8 mouse cellular contexts compared by ENCODE assay signal in genomic region chr17:14202291-14203030, GRCm38 (mm10). TPM values are rescaled to one million over a fixed set of nuclear protein-coding genes. Genes with fewer than 3 reads are reported as not detected.
DNase-seq lines count a peak whose midpoint lies in the region; ATAC-seq and TF ChIP-seq lines count a peak whose summit lies in the region.

No protein-coding gene starts in this region.

- H3K4me2 ChIP-seq in lung, embryonic 14.5 days = peak overlapping the region; percentile 82
- peak overlapping the region; percentile 93 for H3K4me2 ChIP-seq in embryonic facial prominence, embryonic 14.5 days (ENCODE audit: low read depth, low read length)

- ATAC-seq in lung, embryonic 14.5 days (ENCODE audit: insufficient read depth) = no peak
- ATAC-seq in embryonic facial prominence, embryonic 14.5 days (ENCODE audit: low read depth) = peak; percentile 5; the same call in 1 of the 2 replicates

- no peak for TF ChIP-seq CTCF in lung, embryonic 14.5 days (IDR thresholded peaks at IDR 0.05; ENCODE audit: low read depth)

- H3K36me3 ChIP-seq in lung, embryonic 14.5 days (ENCODE audit: insufficient read depth) = peaks cover 5% of the 10 kb centered on the region; the same call in 1 of the 2 replicates
- no peaks in the 10 kb centered on the region for H3K36me3 ChIP-seq in embryonic facial prominence, embryonic 14.5 days (ENCODE audit: control insufficient read depth, insufficient read depth, low read length)

- 3% methylated on average over 18 of the region's 18 CpGs for WGBS in lung, embryonic 14.5 days
- 2% methylated on average over 18 of the region's 18 CpGs for WGBS in embryonic facial prominence, embryonic 14.5 days

- peaks cover 3% of the 10 kb centered on the region for H3K4me1 ChIP-seq in lung, embryonic 14.5 days (ENCODE audit: insufficient read depth)
- H3K4me1 ChIP-seq in embryonic facial prominence, embryonic 14.5 days (ENCODE audit: control insufficient read depth, insufficient read depth, low read length) = peaks cover 28% of the 10 kb centered on the region

- DNase-seq in lung, embryonic 14.5 days = peak; percentile 21
- no peak for DNase-seq in lung, postnatal 4 days
- DNase-seq in embryonic facial prominence, embryonic 14.5 days (ENCODE audit: low spot score) = no peak
- peak; percentile 90 to 92 for DNase-seq in kidney, adult 8-10 months
- DNase-seq in mesoderm, embryonic 11.5 days (ENCODE audit: low read depth, low spot score) = peak; percentile 39
- DNase-seq in gastrocnemius, adult 8-10 months (ENCODE audit: low spot score in 2 of 2) = no peak
- DNase-seq in frontal cortex, postnatal 10 days (ENCODE audit: low spot score in 2 of 2) = no peak
- DNase-seq in adrenal gland, adult 2 months = no peak

- H3K27me3 ChIP-seq in lung, embryonic 14.5 days (ENCODE audit: insufficient read depth, low read length) = peaks cover 46% of the 10 kb centered on the region
- peaks cover 45% of the 10 kb centered on the region for H3K27me3 ChIP-seq in embryonic facial prominence, embryonic 14.5 days (replicated peaks; ENCODE audit: control insufficient read depth, insufficient read depth, low read length)

- H3K9ac ChIP-seq in lung, embryonic 14.5 days = peak overlapping the region; percentile 71
- H3K9ac ChIP-seq in embryonic facial prominence, embryonic 14.5 days (ENCODE audit: low read depth, low read length) = peak overlapping the region; percentile 79

- 0 out of 2 replicates have a peak overlapping the region, but pooled peaks have one; percentile 83 for H3K27ac ChIP-seq in lung, embryonic 14.5 days (ENCODE audit: low read depth)
- no peak overlapping the region for H3K27ac ChIP-seq in embryonic facial prominence, embryonic 14.5 days (replicated peaks; ENCODE audit: low read depth, low read length)

- H3K4me3 ChIP-seq in lung, embryonic 14.5 days (ENCODE audit: low read depth, low read length) = peak overlapping the region; percentile 63
- H3K4me3 ChIP-seq in embryonic facial prominence, embryonic 14.5 days (ENCODE audit: low read depth, low read length) = peak overlapping the region; percentile 69

- no peaks in the 10 kb centered on the region for H3K9me3 ChIP-seq in lung, embryonic 14.5 days (ENCODE audit: low read depth, low read length)
- no peaks in the 10 kb centered on the region for H3K9me3 ChIP-seq in embryonic facial prominence, embryonic 14.5 days (ENCODE audit: control insufficient read depth, low read length)

RNA-seq across cellular contexts. Expression of gene Dact2, which starts 1.6 kb away (rescaled TPM):
- polyA plus RNA-seq in lung, embryonic 14.5 days (2014; fragmentation: Nextera tagmentation; extraction: Ambion mirVana) = 4.2 and 7.5 TPM in 2 replicates
- 3.4 and 4.4 TPM in 2 replicates for polyA plus RNA-seq in embryonic facial prominence, embryonic 14.5 days (2014; fragmentation: Nextera tagmentation; extraction: Ambion mirVana)
- 1 to 10 TPM; 1.6 to 2.3 (median 1.7) TPM for total RNA-seq in gastrocnemius, adult 8-10 months (2022)
- 1 to 10 TPM; 1.1 to 1.9 TPM for total RNA-seq in adrenal gland, adult 2 months (2021)
- polyA plus RNA-seq in adrenal gland, adult 2 months (2012; rRNA removed) = 1.6 and 4.0 TPM in 2 replicates

Comparison
In these comparisons a context has a peak if more than half of its experiments do, and no peak if none do; other contexts are left out.
1. DNase-seq: peak in lung, embryonic 14.5 days (single experiment), kidney, adult 8-10 months (2 of 2) and mesoderm, embryonic 11.5 days (single experiment); none in lung, postnatal 4 days (0 of 2), embryonic facial prominence, embryonic 14.5 days (single experiment), gastrocnemius, adult 8-10 months (0 of 2), frontal cortex, postnatal 10 days (0 of 2) and adrenal gland, adult 2 months (single experiment).